ENCODE assay signal across 15 mouse cellular contexts in genomic region chr4:85120271-85120670, GRCm38 (mm10).
"Had no signal": no experiment of that assay in that cellular context is flagged by ENCODE, and none has a peak within 500 bp of the region (broad histone marks: within the 10 kb centered on the region; RNA-seq: fewer than 3 reads in every experiment).

No protein-coding gene starts in this region.

- H3K4me3 ChIP-seq: neural tube, embryonic 12.5 days; stomach, embryonic 15.5 days had no signal

- H3K4me2 ChIP-seq: neural tube, embryonic 12.5 days; stomach, embryonic 15.5 days had no signal

- H3K27ac ChIP-seq: neural tube, embryonic 12.5 days; stomach, embryonic 15.5 days; stomach, postnatal 0 days had no signal

- H3K4me1 ChIP-seq: neural tube, embryonic 12.5 days; stomach, embryonic 15.5 days had no signal

- H3K9ac ChIP-seq: neural tube, embryonic 12.5 days; stomach, embryonic 15.5 days had no signal

- DNase-seq: retina, postnatal 1 day; right cerebral cortex, adult 18-20 months; right cerebral cortex, postnatal 14 days; right cerebral cortex, postnatal 25 days; right cerebral cortex, postnatal 4 days; spleen, adult 18-20 months; thymus, adult 18-20 months; thymus, adult 2 months; thymus, postnatal 14 days; thymus, postnatal 25 days; thymus, postnatal 36 days; thymus, postnatal 4 days had no signal

- H3K9me3 ChIP-seq: neural tube, embryonic 12.5 days; stomach, embryonic 15.5 days had no signal

- H3K27me3 ChIP-seq: neural tube, embryonic 12.5 days; stomach, embryonic 15.5 days had no signal

- H3K36me3 ChIP-seq: neural tube, embryonic 12.5 days; stomach, embryonic 15.5 days had no signal
